Mouse (Mus musculus) mature B cell (primary cell): ENCODE data around the gene Arih2.
"Not testable (repeated sequence)": the region's sequence is repeated elsewhere in the genome, so short reads cannot be mapped to it uniquely, and the experiment has no call there.

Source experiments
- in situ Hi-C: fragments of 300-500 bp; cut with MboI; formaldehyde crosslinking; loops from 2 replicates; pipeline ENCODE4 v1.14.3; 2019

Gene Arih2

GRCm38 (mm10) chr9:108648611-108649560, at the start of gene Arih2:
Gene Arih2, minus strand, starts transcription at chr9:108649386.
- in situ Hi-C loops, result no loop called here

- in situ Hi-C loops, result no loop called here
Observed at GRCm38 (mm10) chr9:108694533-108694932, 45.3 kb upstream of the Arih2 start.

GRCm38 (mm10) chr9:108693946-108694345, 44.8 kb upstream of the Arih2 start:
- in situ Hi-C loops, result no loop called here

GRCm38 (mm10) chr9:108692226-108693041, 43.2 kb upstream of the Arih2 start:
- in situ Hi-C loops, result no loop called here

GRCm38 (mm10) chr9:108691846-108692225, 42.6 kb upstream of the Arih2 start:
- in situ Hi-C loops, result no loop called here

- in situ Hi-C loops, result no loop called here
Observed at GRCm38 (mm10) chr9:108691371-108691770, 42.2 kb upstream of the Arih2 start.

GRCm38 (mm10) chr9:108690914-108691313, 41.7 kb upstream of the Arih2 start:
- in situ Hi-C loops, result no loop called here

GRCm38 (mm10) chr9:108689993-108690392, 40.8 kb upstream of the Arih2 start:
- in situ Hi-C loops, result no loop called here

- in situ Hi-C loops, result no loop called here
Observed at GRCm38 (mm10) chr9:108689106-108689505, 39.9 kb upstream of the Arih2 start, which contains the start of gene Prkar2a. Gene Prkar2a, plus strand, starts transcription at chr9:108689314.

- in situ Hi-C loops, result no loop called here
Observed at GRCm38 (mm10) chr9:108688451-108688850, 39.3 kb upstream of the Arih2 start.

- in situ Hi-C loops, result no loop called here
Observed at GRCm38 (mm10) chr9:108687686-108688085, 38.5 kb upstream of the Arih2 start.

GRCm38 (mm10) chr9:108687181-108687580, 38.0 kb upstream of the Arih2 start:
- in situ Hi-C loops, result no loop called here

GRCm38 (mm10) chr9:108686475-108686887, 37.3 kb upstream of the Arih2 start:
- in situ Hi-C loops, result no loop called here

GRCm38 (mm10) chr9:108680026-108680425, 30.8 kb upstream of the Arih2 start:
- in situ Hi-C loops, result no loop called here

GRCm38 (mm10) chr9:108673151-108673550, 24.0 kb upstream of the Arih2 start:
- in situ Hi-C loops, result no loop called here

- in situ Hi-C loops, result no loop called here
Observed at GRCm38 (mm10) chr9:108669875-108670274, 20.7 kb upstream of the Arih2 start.

GRCm38 (mm10) chr9:108662660-108663059, 13.5 kb upstream of the Arih2 start:
- in situ Hi-C loops, result no loop called here

GRCm38 (mm10) chr9:108661677-108662612, 12.8 kb upstream of the Arih2 start, which contains the start of gene Slc25a20:
Gene Slc25a20, plus strand, starts transcription at chr9:108662088.
- in situ Hi-C loops, result no loop called here

GRCm38 (mm10) chr9:108655865-108656264, 6.7 kb upstream of the Arih2 start:
- in situ Hi-C loops, result not testable (repeated sequence)

GRCm38 (mm10) chr9:108654566-108655464, 5.6 kb upstream of the Arih2 start:
- in situ Hi-C loops, result no loop called here
